Mouse (Mus musculus): ENCODE measurements around the gene Spib. TPM values are rescaled to one million over a fixed set of nuclear protein-coding genes. Genes with fewer than 3 reads are reported as not detected.

Gene Spib
- polyA plus RNA-seq, 2 experiments = 0.11 to 0.16 TPM

DNA sequence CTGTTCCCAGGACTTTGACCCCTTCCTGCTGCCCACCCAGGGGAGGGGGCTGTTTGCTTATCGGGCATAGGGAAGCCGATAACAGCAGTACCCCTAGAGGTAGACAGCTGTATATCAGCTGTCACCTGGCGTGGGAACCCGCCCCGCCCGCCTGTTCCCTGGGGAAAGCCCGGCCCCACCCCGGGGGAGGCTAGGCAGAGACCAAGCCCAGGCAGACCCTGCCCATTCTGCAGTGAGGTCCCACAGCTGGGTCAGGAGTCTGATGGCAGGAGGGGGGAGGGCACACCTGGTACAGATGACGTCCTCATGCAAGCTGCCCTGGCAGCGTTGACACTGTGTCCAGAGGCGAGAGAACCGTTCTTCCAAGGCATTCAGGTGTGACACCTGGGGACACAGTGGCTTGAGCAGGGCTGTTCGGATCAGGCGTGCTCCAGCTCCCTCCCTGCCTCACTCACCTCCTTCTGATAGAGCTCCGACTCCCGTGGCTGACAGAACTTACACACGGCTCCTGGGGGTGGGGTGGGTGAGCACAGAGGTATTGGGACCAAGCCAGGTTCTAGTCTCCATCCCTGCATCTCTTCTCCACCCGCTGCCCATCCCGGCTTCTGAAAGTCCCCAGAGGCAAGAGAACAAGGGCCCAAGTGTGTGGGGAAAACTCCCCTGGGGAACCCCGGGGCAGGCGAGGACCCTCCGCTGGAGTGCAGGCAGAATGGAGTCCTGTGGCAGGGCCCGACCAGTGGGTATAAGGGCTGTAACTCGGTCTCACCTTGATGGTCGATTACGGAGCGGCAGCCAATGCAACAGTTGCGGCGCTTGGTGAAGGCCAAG, 1.3 kb upstream of the Spib start:
- Histone ChIP-seq H3K9ac (replicated peaks) (no peak overlapping the region), H3K27ac (no peak overlapping the region), H3K4me2 (ENCODE audit: low read depth) (no peak overlapping the region), H3K36me3 (replicated peaks; ENCODE audit: control insufficient read depth, insufficient read depth, low read depth) (peaks cover 42% of the 10 kb centered on the region), H3K9me3 (ENCODE audit: control insufficient read depth, low read length) (no peaks in the 10 kb centered on the region), H3K4me1 (replicated peaks; ENCODE audit: control insufficient read depth in 2 of 2, insufficient read depth in 2 of 2, low read length in 1 of 2) (peaks cover 0 to 3% of the 10 kb centered on the region in 2 experiments; a peak in 1 of 4 replicates), H3K27me3 (ENCODE audit: control insufficient read depth, insufficient read depth, low read length) (no peaks in the 10 kb centered on the region; the same call in 1 of the 2 replicates), H3K4me3 (ENCODE audit: insufficient read depth in 1 of 2, low read depth in 2 of 2, low read length in 2 of 2) (no peak overlapping the region)
- TF ChIP-seq CTCF (IDR thresholded peaks at IDR 0.05; ENCODE audit: low read depth) = no peak
- no peak for TF ChIP-seq EP300 (IDR thresholded peaks at IDR 0.05; ENCODE audit: low read depth)
- ATAC-seq (ENCODE audit: insufficient read depth) (no peak), DNase-seq (ENCODE audit: low read depth in 3 of 3, low spot score in 3 of 3) (no peak)
- WGBS (ENCODE audit: insufficient replicate concordance) = 79% methylated on average over 29 of the region's 29 CpGs

DNA sequence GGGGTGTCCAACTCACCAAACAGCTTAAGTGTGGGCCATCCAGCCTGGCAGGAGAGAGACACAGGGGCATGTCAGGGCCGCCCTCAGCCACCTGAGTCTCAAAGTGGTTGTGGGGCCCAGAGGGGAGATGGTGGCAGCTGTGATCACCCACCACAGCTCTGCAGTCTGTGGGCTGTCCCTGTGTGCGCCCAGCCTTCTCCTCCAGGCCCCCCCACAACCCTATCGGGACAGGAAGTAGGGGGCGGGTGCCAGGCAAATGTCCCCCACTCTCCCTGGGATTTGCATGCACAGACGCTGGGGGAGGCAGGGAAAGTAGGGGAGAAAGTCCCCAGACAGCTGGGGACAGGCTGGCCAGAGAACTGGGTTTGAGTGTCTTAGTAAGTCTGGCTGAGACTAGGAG, 664 bp downstream of the Spib start:
- H3K4me2 ChIP-seq (ENCODE audit: low read depth) = no peak overlapping the region
- H3K9ac ChIP-seq (replicated peaks) = no peak overlapping the region
- DNase-seq (ENCODE audit: low read depth in 3 of 3, low spot score in 3 of 3) (no peak), ATAC-seq (ENCODE audit: insufficient read depth) (no peak)
- 24% methylated on average over 5 of the region's 5 CpGs for WGBS (ENCODE audit: insufficient replicate concordance)
- H3K4me3 ChIP-seq (ENCODE audit: insufficient read depth in 1 of 2, low read depth in 2 of 2, low read length in 2 of 2) = no peak overlapping the region
- no peak overlapping the region for H3K27ac ChIP-seq
- no peak for TF ChIP-seq CTCF (IDR thresholded peaks at IDR 0.05; ENCODE audit: low read depth)
- no peak for TF ChIP-seq EP300 (IDR thresholded peaks at IDR 0.05; ENCODE audit: low read depth)
- H3K27me3 ChIP-seq (ENCODE audit: control insufficient read depth, insufficient read depth, low read length) = no peaks in the 10 kb centered on the region; the same call in 1 of the 2 replicates
- peaks cover 23% of the 10 kb centered on the region for H3K36me3 ChIP-seq (replicated peaks; ENCODE audit: control insufficient read depth, insufficient read depth, low read depth)
- H3K4me1 ChIP-seq (replicated peaks; ENCODE audit: control insufficient read depth in 2 of 2, insufficient read depth in 2 of 2, low read length in 1 of 2) = peaks cover 2 to 6% of the 10 kb centered on the region in 2 experiments; a peak in 2 of 4 replicates
- no peaks in the 10 kb centered on the region for H3K9me3 ChIP-seq (ENCODE audit: control insufficient read depth, low read length)

DNA sequence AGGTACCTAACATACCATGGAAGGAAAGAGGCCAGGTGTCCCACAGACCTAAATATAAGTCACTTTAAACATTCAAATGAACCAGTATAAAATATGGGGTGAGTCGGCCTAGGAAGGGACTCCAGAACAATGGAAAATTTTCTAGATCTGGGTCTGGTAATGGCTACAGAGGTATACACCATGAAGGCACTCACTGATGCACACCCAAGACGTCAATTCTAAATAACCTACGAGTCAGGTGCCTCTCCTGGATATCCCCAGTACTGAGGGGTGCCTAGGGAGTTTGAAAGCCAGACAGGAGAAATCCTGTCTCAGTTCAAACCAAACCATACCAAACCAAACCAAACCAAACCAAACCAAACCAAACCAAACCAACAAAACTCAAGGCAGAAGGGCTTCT, 1.4 kb downstream of the Spib start:
- H3K4me3 ChIP-seq (ENCODE audit: insufficient read depth in 1 of 2, low read depth in 2 of 2, low read length in 2 of 2) = no peak overlapping the region
- no peak overlapping the region for H3K27ac ChIP-seq
- no peak for ATAC-seq (ENCODE audit: insufficient read depth)
- peaks cover 2 to 6% of the 10 kb centered on the region in 2 experiments; a peak in 2 of 4 replicates for H3K4me1 ChIP-seq (replicated peaks; ENCODE audit: control insufficient read depth in 2 of 2, insufficient read depth in 2 of 2, low read length in 1 of 2)
- peaks cover 16% of the 10 kb centered on the region for H3K36me3 ChIP-seq (replicated peaks; ENCODE audit: control insufficient read depth, insufficient read depth, low read depth)
- no peaks in the 10 kb centered on the region for H3K9me3 ChIP-seq (ENCODE audit: control insufficient read depth, low read length)
- WGBS (ENCODE audit: insufficient replicate concordance) = 62% methylated on average over 3 of the region's 3 CpGs
- no peak overlapping the region for H3K4me2 ChIP-seq (ENCODE audit: low read depth)
- no peak overlapping the region for H3K9ac ChIP-seq (replicated peaks)
- TF ChIP-seq CTCF (IDR thresholded peaks at IDR 0.05; ENCODE audit: low read depth) (no peak), EP300 (IDR thresholded peaks at IDR 0.05; ENCODE audit: low read depth) (no peak)
- DNase-seq (ENCODE audit: low read depth in 3 of 3, low spot score in 3 of 3) = no peak
- no peaks in the 10 kb centered on the region; the same call in 1 of the 2 replicates for H3K27me3 ChIP-seq (ENCODE audit: control insufficient read depth, insufficient read depth, low read length)

DNA sequence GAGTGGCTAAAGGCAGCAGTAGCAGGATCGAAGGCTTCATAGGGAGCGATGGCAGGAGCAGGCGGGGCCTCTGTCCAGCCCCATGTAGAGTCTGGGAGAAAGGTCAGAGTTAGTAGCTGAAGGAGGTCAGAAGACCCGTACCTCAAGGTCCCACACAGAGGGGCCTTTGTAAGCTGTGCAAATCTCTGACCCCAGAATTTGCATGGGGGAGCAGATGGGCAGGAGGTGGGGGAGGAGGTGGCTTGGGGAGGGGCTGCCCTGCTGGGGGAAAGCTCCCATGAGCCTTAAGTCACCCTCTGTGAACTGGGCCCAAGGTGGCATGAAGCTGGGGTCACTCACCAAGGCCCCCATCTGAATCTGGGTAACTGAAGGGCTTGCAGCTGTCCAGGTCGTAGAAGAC, 2.4 kb downstream of the Spib start:
- Histone ChIP-seq H3K9ac (replicated peaks) (no peak overlapping the region), H3K4me2 (ENCODE audit: low read depth) (no peak overlapping the region), H3K4me1 (replicated peaks; ENCODE audit: control insufficient read depth in 2 of 2, insufficient read depth in 2 of 2, low read length in 1 of 2) (peaks cover 2 to 6% of the 10 kb centered on the region in 2 experiments; a peak in 2 of 4 replicates), H3K4me3 (ENCODE audit: insufficient read depth in 1 of 2, low read depth in 2 of 2, low read length in 2 of 2) (no peak overlapping the region), H3K27ac (no peak overlapping the region), H3K36me3 (replicated peaks; ENCODE audit: control insufficient read depth, insufficient read depth, low read depth) (peaks cover 8% of the 10 kb centered on the region), H3K27me3 (ENCODE audit: control insufficient read depth, insufficient read depth, low read length) (peaks cover 9% of the 10 kb centered on the region), H3K9me3 (ENCODE audit: control insufficient read depth, low read length) (no peaks in the 10 kb centered on the region)
- 61% methylated on average over 5 of the region's 5 CpGs for WGBS (ENCODE audit: insufficient replicate concordance)
- DNase-seq (ENCODE audit: low read depth in 3 of 3, low spot score in 3 of 3) (no peak), ATAC-seq (ENCODE audit: insufficient read depth) (no peak)
- TF ChIP-seq EP300 (IDR thresholded peaks at IDR 0.05; ENCODE audit: low read depth) = no peak
- TF ChIP-seq CTCF (IDR thresholded peaks at IDR 0.05; ENCODE audit: low read depth) = no peak
